Mouse (Mus musculus): ENCODE results near the gene Srsx. TPM values are rescaled to one million over a fixed set of nuclear protein-coding genes. Genes with fewer than 3 reads are reported as not detected.
"Not testable (repeated sequence)": the region's sequence is repeated elsewhere in the genome, so short reads cannot be mapped to it uniquely, and the experiment has no call there.

Srsx gene
- not detected for total RNA-seq (2021)
- long read RNA-seq, experiment 1: 0 reads
- long read RNA-seq, experiment 2: 0 reads

GRCm38 (mm10) chrX:123222381-123222780 lies at the start of gene Srsx:
Srsx (minus strand) TSS chrX:123222481.
- H3K4me3 ChIP-seq; DNase-seq (ENCODE audit: extremely low spot score in 1 of 2, low spot score in 2 of 2); intact Hi-C loops (cut with DNase I): not testable (repeated sequence)

GRCm38 (mm10) chrX:123246807-123247206 lies 24.5 kb upstream of the Srsx start, which contains the start of gene Gm17577:
Gm17577 (minus strand) TSS chrX:123246907.
- DNase-seq (ENCODE audit: extremely low spot score in 1 of 2, low spot score in 2 of 2); H3K27ac ChIP-seq; H3K4me3 ChIP-seq; intact Hi-C loops (cut with DNase I): not testable (repeated sequence)

More at GRCm38 (mm10) chrX:123222381-123222780, at the start of gene Srsx:
- H3K27ac ChIP-seq: not testable (repeated sequence)

Other genes starting within 250 kb of the Srsx start
- not detected for gene Gm17521, start 192.8 kb downstream of the Srsx start, total RNA-seq (2021)
- gene Cldn34c1, start 119.0 kb downstream of the Srsx start, total RNA-seq (2021): 1 to 10 TPM; 4.1 to 6.8 TPM
- gene Gm17577, start 24.4 kb upstream of the Srsx start, total RNA-seq (2021): not detected